Mouse (Mus musculus): ENCODE data around the gene Grik5.

- TF ChIP-seq CTCF (IDR thresholded peaks at IDR 0.05; ENCODE audit: extremely low read depth, insufficient read length, insufficient replicate concordance, low read depth, low read length) (no peak), POLR2A (IDR thresholded peaks at IDR 0.05; ENCODE audit: low read depth, low read length) (no peak)
These were observed 14.3 kb downstream of the Grik5 start for GRCm38 (mm10) chr7:25057888-25058287.

All from small intestine, adult 2 months (tissue).